Mouse (Mus musculus): ENCODE measurements around the gene Gm21987. TPM values are rescaled to one million over a fixed set of nuclear protein-coding genes. Genes with fewer than 3 reads are reported as not detected.

Gene Gm21987
- total RNA-seq, 1 experiment = not detected

DNA sequence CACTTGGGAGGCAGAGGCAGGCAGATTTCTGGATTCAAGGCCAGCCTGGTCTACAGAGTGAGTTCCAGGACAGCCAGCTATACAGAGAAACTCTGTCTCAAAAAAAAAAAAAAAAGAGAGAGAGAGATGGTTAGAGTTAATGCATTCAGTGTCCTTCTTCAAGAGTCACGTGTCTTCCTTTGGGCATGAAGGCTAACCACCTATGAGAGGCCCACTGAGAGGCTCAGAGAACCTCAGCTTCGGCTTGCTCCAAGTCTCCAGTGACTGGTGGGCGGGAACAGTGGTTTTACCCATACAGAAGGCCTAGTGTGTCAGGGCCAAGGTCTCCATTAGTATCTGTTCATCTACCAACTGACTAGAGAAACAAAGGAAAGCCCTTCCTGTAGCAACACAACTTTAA lies 52.2 kb downstream of the Gm21987 start:
- peak overlapping the region in 1 of 2 experiments; percentile 1; a peak in 2 of 4 replicates for H3K4me3 ChIP-seq (ENCODE audit: insufficient read depth in 1 of 2, low read depth in 1 of 2, low read length in 2 of 2, poor library complexity in 1 of 2, severe bottlenecking in 1 of 2)
- H3K9ac ChIP-seq (ENCODE audit: insufficient read depth, low read depth, low read length, poor library complexity, severe bottlenecking) = no peak overlapping the region
- in situ Hi-C loops (cut with MboI; ENCODE audit: low sequenced_read_pairs in 2 of 2, unreplicated experiment in 2 of 2) = no loop called here
- H3K9me3 ChIP-seq (ENCODE audit: control insufficient read depth, insufficient read depth, low read depth, low read length) = no peaks in the 10 kb centered on the region
- H3K4me1 ChIP-seq (ENCODE audit: control insufficient read depth in 2 of 2, insufficient read depth in 2 of 2, low read length in 2 of 2, poor library complexity in 1 of 2) = peaks cover 0 to 19% of the 10 kb centered on the region in 2 experiments; a peak in 2 of 4 replicates
- DNase-seq (ENCODE audit: low read depth, low spot score) = no peak
- no peak overlapping the region; the same call in 1 of the 2 replicates for H3K27ac ChIP-seq (ENCODE audit: insufficient read depth, low read depth, low read length, poor library complexity, severe bottlenecking)
- TF ChIP-seq CHD2 (IDR thresholded peaks at IDR 0.05; ENCODE audit: low read depth, low read length) (no peak), HCFC1 (IDR thresholded peaks at IDR 0.05; ENCODE audit: borderline replicate concordance, insufficient read depth, low read length) (no peak), ZNF384 (IDR thresholded peaks at IDR 0.05; ENCODE audit: low read depth, low read length) (0 out of 2 replicates have a peak, but pooled peaks have one; percentile 35), MAFK (IDR thresholded peaks at IDR 0.05; ENCODE audit: insufficient read depth, low read depth, low read length) (no peak), ZC3H11A (IDR thresholded peaks at IDR 0.05; ENCODE audit: borderline replicate concordance, low read depth, low read length) (no peak)
- no peaks in the 10 kb centered on the region for H3K36me3 ChIP-seq (ENCODE audit: control insufficient read depth, insufficient read depth, low read length, poor library complexity, severe bottlenecking)

DNA sequence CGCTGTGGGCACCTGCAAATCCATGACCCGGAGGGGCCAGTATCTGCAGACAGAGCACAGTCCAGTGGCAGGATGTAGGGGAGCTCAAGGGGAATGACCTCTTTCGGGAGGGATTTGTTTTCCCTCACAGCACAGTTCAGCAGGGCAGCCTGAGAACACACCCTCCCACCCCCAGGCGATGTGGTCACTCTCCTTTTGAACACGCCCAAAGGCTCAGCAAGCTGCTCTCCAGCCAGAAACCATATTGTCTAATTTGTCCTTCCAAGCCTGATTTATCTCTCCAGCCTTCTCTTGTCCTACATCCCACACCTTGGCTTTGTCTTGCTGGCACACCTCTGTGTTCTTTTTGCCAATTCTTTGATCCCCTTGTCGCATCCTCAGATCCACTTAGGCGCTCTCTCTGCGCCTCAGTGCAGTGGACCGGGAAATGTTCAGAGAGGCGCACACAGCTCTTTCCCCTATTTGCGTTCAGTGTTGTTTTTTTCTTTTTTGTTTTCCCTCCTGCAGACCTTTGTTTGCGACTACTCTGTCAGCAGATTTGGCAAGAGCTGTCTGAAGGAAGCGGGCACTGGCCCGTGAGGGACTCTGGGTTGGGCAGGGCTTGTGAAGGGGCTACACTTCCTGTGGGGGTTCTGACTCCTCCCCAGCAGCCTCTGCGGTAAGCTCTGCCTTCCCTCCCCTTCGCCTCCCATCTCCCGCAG lies 52.8 kb downstream of the Gm21987 start:
- in situ Hi-C loops (cut with MboI; ENCODE audit: low sequenced_read_pairs in 2 of 2, unreplicated experiment in 2 of 2) = no loop called here
- DNase-seq (ENCODE audit: low read depth, low spot score) = no peak
- Histone ChIP-seq H3K36me3 (ENCODE audit: control insufficient read depth, insufficient read depth, low read length, poor library complexity, severe bottlenecking) (no peaks in the 10 kb centered on the region), H3K9me3 (ENCODE audit: control insufficient read depth, insufficient read depth, low read depth, low read length) (no peaks in the 10 kb centered on the region), H3K4me1 (ENCODE audit: control insufficient read depth in 2 of 2, insufficient read depth in 2 of 2, low read length in 2 of 2, poor library complexity in 1 of 2) (peaks cover 0 to 18% of the 10 kb centered on the region in 2 experiments; a peak in 2 of 4 replicates), H3K4me3 (ENCODE audit: insufficient read depth in 1 of 2, low read depth in 1 of 2, low read length in 2 of 2, poor library complexity in 1 of 2, severe bottlenecking in 1 of 2) (peak overlapping the region; percentile 1 to 57; a peak in 3 of 4 replicates), H3K27ac (ENCODE audit: insufficient read depth, low read depth, low read length, poor library complexity, severe bottlenecking) (no peak overlapping the region; the same call in 1 of the 2 replicates), H3K9ac (ENCODE audit: insufficient read depth, low read depth, low read length, poor library complexity, severe bottlenecking) (peak overlapping the region; percentile 45; the same call in 1 of the 2 replicates)
- TF ChIP-seq ZC3H11A (IDR thresholded peaks at IDR 0.05; ENCODE audit: borderline replicate concordance, low read depth, low read length) (no peak), MAFK (IDR thresholded peaks at IDR 0.05; ENCODE audit: insufficient read depth, low read depth, low read length) (no peak), ZNF384 (IDR thresholded peaks at IDR 0.05; ENCODE audit: low read depth, low read length) (no peak), HCFC1 (IDR thresholded peaks at IDR 0.05; ENCODE audit: borderline replicate concordance, insufficient read depth, low read length) (no peak), CHD2 (IDR thresholded peaks at IDR 0.05; ENCODE audit: low read depth, low read length) (no peak)

GRCm38 (mm10) chr16:38400311-38400960 lies 53.6 kb downstream of the Gm21987 start:
- no peak for DNase-seq (ENCODE audit: low read depth, low spot score)
- no peaks in the 10 kb centered on the region for H3K9me3 ChIP-seq (ENCODE audit: control insufficient read depth, insufficient read depth, low read depth, low read length)
- in situ Hi-C loops (cut with MboI; ENCODE audit: low sequenced_read_pairs in 2 of 2, unreplicated experiment in 2 of 2) = no loop called here
- peaks cover 0 to 20% of the 10 kb centered on the region in 2 experiments; a peak in 2 of 4 replicates for H3K4me1 ChIP-seq (ENCODE audit: control insufficient read depth in 2 of 2, insufficient read depth in 2 of 2, low read length in 2 of 2, poor library complexity in 1 of 2)
- no peaks in the 10 kb centered on the region; the same call in 1 of the 2 replicates for H3K36me3 ChIP-seq (ENCODE audit: control insufficient read depth, insufficient read depth, low read length, poor library complexity, severe bottlenecking)
- no peak overlapping the region for H3K27ac ChIP-seq (ENCODE audit: insufficient read depth, low read depth, low read length, poor library complexity, severe bottlenecking)
- H3K4me3 ChIP-seq (ENCODE audit: insufficient read depth in 1 of 2, low read depth in 1 of 2, low read length in 2 of 2, poor library complexity in 1 of 2, severe bottlenecking in 1 of 2) = no peak overlapping the region
- H3K9ac ChIP-seq (ENCODE audit: insufficient read depth, low read depth, low read length, poor library complexity, severe bottlenecking) = no peak overlapping the region
- TF ChIP-seq ZNF384 (IDR thresholded peaks at IDR 0.05; ENCODE audit: low read depth, low read length) (no peak), CHD2 (IDR thresholded peaks at IDR 0.05; ENCODE audit: low read depth, low read length) (no peak), MAFK (IDR thresholded peaks at IDR 0.05; ENCODE audit: insufficient read depth, low read depth, low read length) (no peak), ZC3H11A (IDR thresholded peaks at IDR 0.05; ENCODE audit: borderline replicate concordance, low read depth, low read length) (no peak), HCFC1 (IDR thresholded peaks at IDR 0.05; ENCODE audit: borderline replicate concordance, insufficient read depth, low read length) (no peak)

- TF ChIP-seq HCFC1 (IDR thresholded peaks at IDR 0.05; ENCODE audit: borderline replicate concordance, insufficient read depth, low read length) = no peak
- no peak for TF ChIP-seq ZC3H11A (IDR thresholded peaks at IDR 0.05; ENCODE audit: borderline replicate concordance, low read depth, low read length)
- no peak for TF ChIP-seq ZNF384 (IDR thresholded peaks at IDR 0.05; ENCODE audit: low read depth, low read length)
- TF ChIP-seq CHD2 (IDR thresholded peaks at IDR 0.05; ENCODE audit: low read depth, low read length) = no peak
- TF ChIP-seq MAFK (IDR thresholded peaks at IDR 0.05; ENCODE audit: insufficient read depth, low read depth, low read length) = no peak
- H3K9me3 ChIP-seq (ENCODE audit: control insufficient read depth, insufficient read depth, low read depth, low read length) = no peaks in the 10 kb centered on the region
- no peak overlapping the region for H3K4me3 ChIP-seq (ENCODE audit: insufficient read depth in 1 of 2, low read depth in 1 of 2, low read length in 2 of 2, poor library complexity in 1 of 2, severe bottlenecking in 1 of 2)
- no peak overlapping the region for H3K9ac ChIP-seq (ENCODE audit: insufficient read depth, low read depth, low read length, poor library complexity, severe bottlenecking)
- peaks cover 0 to 25% of the 10 kb centered on the region in 2 experiments; a peak in 2 of 4 replicates for H3K4me1 ChIP-seq (ENCODE audit: control insufficient read depth in 2 of 2, insufficient read depth in 2 of 2, low read length in 2 of 2, poor library complexity in 1 of 2)
- in situ Hi-C loops (cut with MboI; ENCODE audit: low sequenced_read_pairs in 2 of 2, unreplicated experiment in 2 of 2) = no loop called here
- H3K36me3 ChIP-seq (ENCODE audit: control insufficient read depth, insufficient read depth, low read length, poor library complexity, severe bottlenecking) = no peaks in the 10 kb centered on the region; the same call in 1 of the 2 replicates
- no peak for DNase-seq (ENCODE audit: low read depth, low spot score)
- no peak overlapping the region for H3K27ac ChIP-seq (ENCODE audit: insufficient read depth, low read depth, low read length, poor library complexity, severe bottlenecking)
Observed at GRCm38 (mm10) chr16:38401468-38401867, 54.6 kb downstream of the Gm21987 start.

Data from ES-E14 (cell line).